Mouse (Mus musculus) yolk sac, embryonic 10.5 days (tissue): ENCODE data around the gene Krtap29-1.

Source experiments
- DNase-seq: peaks from one replicate; pipeline ENCODE4 v3.0.0-alpha.2; 2017; ENCODE audit warnings: low spot score

Krtap29-1 gene

GRCm38 (mm10) chr11:99937751-99938264, 41.0 kb downstream of the Krtap29-1 start:
- DNase-seq, result no peak

DNA sequence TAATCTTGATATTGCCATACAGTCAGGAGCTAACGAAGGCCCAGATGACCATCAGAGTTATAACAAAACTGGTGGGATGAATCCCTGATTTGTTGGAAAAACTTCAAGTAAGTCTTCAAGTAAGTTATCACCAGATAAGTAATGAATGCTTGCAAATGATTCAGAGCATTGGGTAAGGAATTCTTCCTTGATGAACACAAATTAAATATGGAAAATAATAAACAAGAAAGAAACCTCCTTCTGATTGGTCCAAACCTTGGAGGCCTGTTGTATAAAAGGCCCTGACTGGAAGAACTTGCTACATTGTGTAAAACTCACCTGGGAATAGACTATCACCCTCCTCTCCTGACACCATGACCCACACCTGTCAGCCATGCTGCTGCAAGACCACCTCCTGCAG, 42.9 kb downstream of the Krtap29-1 start, which contains the start of gene Krtap31-2:
Gene Krtap31-2, plus strand, starts transcription at position 301 of the 400 bp plus-strand sequence.
- no peak for DNase-seq
